Mouse (Mus musculus) liver, adult 2 months (tissue): ENCODE data around the gene Ttc39b. TPM values are rescaled to one million over a fixed set of nuclear protein-coding genes. Genes with fewer than 3 reads are reported as not detected.

ENCODE experiments used
- DNase-seq: peaks from one replicate; pipeline ENCODE4 v3.0.0-alpha.2; 2011; ENCODE audit warnings: low read depth, low spot score; ENCODE audit errors: extremely low read depth
- H3K27ac ChIP-seq: fragments of 200-500 bp; replicated peaks from 2 replicates; pipeline ENCODE4 v1.5.1; 2012; ENCODE audit warnings: low read depth, mild to moderate bottlenecking, control low read depth, inconsistent platforms, low read length; ENCODE audit not compliant: insufficient read depth
- H3K27me3 ChIP-seq: fragments of 200-500 bp; 2 replicates; pipeline ENCODE4 v1.6.1; 2012; ENCODE audit warnings: mild to moderate bottlenecking, moderate library complexity, low read length, inconsistent platforms; ENCODE audit not compliant: control insufficient read depth, insufficient read depth
- H3K36me3 ChIP-seq: fragments of 200-500 bp; 2 replicates; pipeline ENCODE4 v1.6.1; 2012; ENCODE audit warnings: low read length, inconsistent platforms; ENCODE audit not compliant: control insufficient read depth, insufficient read depth
- H3K4me1 ChIP-seq: fragments of 200-500 bp; 2 replicates; pipeline ENCODE4 v1.6.1; 2011; ENCODE audit warnings: low read length; ENCODE audit not compliant: control insufficient read depth, insufficient read depth
- H3K4me3 ChIP-seq: fragments of 200-500 bp; 2 replicates; pipeline ENCODE4 v1.5.1; 2011; ENCODE audit warnings: low read depth, mild to moderate bottlenecking, control low read depth, low read length, moderate library complexity; ENCODE audit not compliant: insufficient read depth
- H3K79me2 ChIP-seq: fragments of 200-500 bp; 2 replicates; pipeline ENCODE4 v1.6.1; 2012; ENCODE audit warnings: inconsistent platforms, mild to moderate bottlenecking, low read length, moderate library complexity; ENCODE audit not compliant: control insufficient read depth, insufficient read depth
- H3K9ac ChIP-seq: fragments of 200-500 bp; 2 replicates; pipeline ENCODE4 v1.6.1; 2012; ENCODE audit warnings: low read depth, mild to moderate bottlenecking, control low read depth, inconsistent platforms, low read length
- CTCF ChIP-seq: fragments of 200-500 bp; IDR thresholded peaks from 2 replicates; pipeline ENCODE4 v1.5.1; 2011; ENCODE audit warnings: low read depth, low read length, control low read depth
- POLR2A ChIP-seq: fragments of 200-500 bp; IDR thresholded peaks from 2 replicates; pipeline ENCODE4 v1.6.1; 2011; ENCODE audit warnings: low read length, control low read depth; ENCODE audit not compliant: insufficient read depth; ENCODE audit errors: extremely low read depth
- WGBS: fragments of 180-500 bp; shearing (Covaris S2); methylation state at CpG from one replicate; pipeline ENCODE4 v1.1.7; 2018; 5-methylcytosine and 5-hydroxymethylcytosine counted together
- polyA plus RNA-seq: library from polyadenylated mRNA; depleted of rRNA; stranded (reverse); fragments of >200 nt; gene quantifications from 2 replicates; pipeline ENCODE4 v1.2.3, GENCODE M21; 2012
- total RNA-seq: library from RNA; depleted of rRNA; stranded (reverse); fragments of >200 nt; gene quantifications from 2 replicates; pipeline ENCODE4 v1.2.3, GENCODE M21; 2014

The Ttc39b gene
- total and polyA plus RNA-seq, 2 experiments = 6.7 to 21.0 TPM

DNA sequence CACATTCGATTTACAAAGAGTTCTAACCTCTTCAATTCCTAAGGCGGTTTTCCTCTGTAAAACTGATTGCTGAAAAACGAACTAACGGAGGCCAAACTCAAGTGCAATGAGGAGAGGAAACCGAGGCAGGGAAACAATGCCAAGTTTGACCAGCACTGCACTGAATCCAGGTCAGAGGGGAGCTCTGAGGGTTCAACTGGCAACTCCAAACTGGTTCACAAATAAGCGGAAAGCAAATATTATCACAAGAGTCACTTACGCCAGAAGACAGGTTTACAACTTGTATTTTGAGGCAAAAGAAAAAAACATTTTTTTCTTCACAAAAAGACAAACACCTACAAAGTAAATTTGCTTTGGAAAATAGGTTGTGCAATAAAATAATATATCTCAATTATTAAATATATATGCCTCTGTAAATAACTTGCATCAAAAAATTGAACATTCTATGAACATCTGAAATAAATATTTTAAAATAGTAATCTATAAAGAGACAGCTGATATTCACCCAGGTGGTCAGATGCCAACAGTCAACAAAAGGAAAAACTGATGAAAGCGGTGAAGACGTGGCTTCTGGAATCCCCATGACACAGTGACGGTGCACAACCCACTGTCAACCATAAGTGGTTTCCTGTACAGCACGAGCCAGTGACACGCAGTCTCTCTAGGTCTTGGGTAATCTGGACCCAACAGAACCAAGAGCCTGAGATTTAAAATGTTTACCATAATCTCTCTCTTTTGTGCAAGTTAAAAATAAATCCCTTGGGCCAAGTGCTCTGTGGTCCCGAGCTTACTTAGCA is 103.1 kb downstream of the Ttc39b start:
- Histone ChIP-seq H3K4me1 (peaks cover 5% of the 10 kb centered on the region; the same call in 1 of the 2 replicates), H3K36me3 (no peaks in the 10 kb centered on the region; the same call in 1 of the 2 replicates), H3K9ac (no peak overlapping the region), H3K27me3 (no peaks in the 10 kb centered on the region), H3K27ac (peak overlapping the region; percentile 46), H3K4me3 (no peak overlapping the region), H3K79me2 (no peaks in the 10 kb centered on the region)
- no peak for TF ChIP-seq CTCF
- TF ChIP-seq POLR2A = no peak
- peak; percentile 92 for DNase-seq
- 34% methylated on average over 13 of the region's 13 CpGs for WGBS

DNA sequence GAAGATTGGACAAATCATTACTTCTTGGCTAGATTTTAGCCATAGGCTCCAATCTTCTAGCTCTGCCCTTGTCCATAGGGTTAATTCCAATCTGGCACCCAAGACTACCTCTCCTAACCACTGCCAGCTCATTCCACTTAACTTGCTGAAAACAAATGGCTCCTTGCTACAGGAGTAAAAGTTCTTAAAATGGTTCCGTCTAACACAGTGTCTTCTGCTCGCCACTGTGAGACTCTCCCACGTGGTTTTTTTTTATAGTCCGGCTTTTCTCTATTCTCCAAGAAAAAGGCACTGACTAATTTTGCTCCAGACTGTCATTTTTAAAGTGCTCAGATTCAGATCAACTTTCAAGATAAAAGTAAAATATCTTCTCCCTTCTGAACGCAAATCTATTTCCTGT is 104.8 kb downstream of the Ttc39b start:
- no peaks in the 10 kb centered on the region for H3K27me3 ChIP-seq
- no peaks in the 10 kb centered on the region for H3K79me2 ChIP-seq
- 93% methylated on average over 5 of the region's 5 CpGs for WGBS
- DNase-seq = no peak
- no peak overlapping the region for H3K4me3 ChIP-seq
- H3K27ac ChIP-seq = no peak overlapping the region
- no peak overlapping the region for H3K9ac ChIP-seq
- TF ChIP-seq CTCF (no peak), POLR2A (no peak)
- H3K36me3 ChIP-seq = no peaks in the 10 kb centered on the region; the same call in 1 of the 2 replicates
- peaks cover 4% of the 10 kb centered on the region; the same call in 1 of the 2 replicates for H3K4me1 ChIP-seq

DNA sequence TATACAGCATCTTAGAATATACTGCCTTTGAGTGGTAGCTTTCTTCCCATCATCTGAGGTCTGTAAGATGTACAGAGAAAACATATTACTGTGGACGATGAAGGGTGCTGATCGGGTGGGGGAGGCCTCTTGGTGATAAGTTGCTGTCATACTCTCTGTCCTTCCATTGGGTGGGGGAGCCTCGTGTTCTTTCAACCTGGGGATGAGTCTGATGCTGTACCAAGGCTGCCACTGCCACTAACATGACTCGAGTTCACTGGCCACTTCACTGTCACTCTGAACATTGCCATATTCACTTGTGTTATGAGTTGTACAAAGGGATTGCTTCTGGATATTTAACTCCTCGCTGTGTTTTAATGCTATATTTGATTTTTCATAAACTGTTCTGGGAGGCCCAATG is 106.9 kb downstream of the Ttc39b start:
- Histone ChIP-seq H3K4me1 (peaks cover 4% of the 10 kb centered on the region; the same call in 1 of the 2 replicates), H3K36me3 (no peaks in the 10 kb centered on the region), H3K9ac (no peak overlapping the region), H3K79me2 (no peaks in the 10 kb centered on the region), H3K27me3 (no peaks in the 10 kb centered on the region), H3K27ac (no peak overlapping the region), H3K4me3 (no peak overlapping the region)
- 91% methylated on average over 5 of the region's 5 CpGs for WGBS
- TF ChIP-seq CTCF (no peak), POLR2A (no peak)
- DNase-seq = no peak

DNA sequence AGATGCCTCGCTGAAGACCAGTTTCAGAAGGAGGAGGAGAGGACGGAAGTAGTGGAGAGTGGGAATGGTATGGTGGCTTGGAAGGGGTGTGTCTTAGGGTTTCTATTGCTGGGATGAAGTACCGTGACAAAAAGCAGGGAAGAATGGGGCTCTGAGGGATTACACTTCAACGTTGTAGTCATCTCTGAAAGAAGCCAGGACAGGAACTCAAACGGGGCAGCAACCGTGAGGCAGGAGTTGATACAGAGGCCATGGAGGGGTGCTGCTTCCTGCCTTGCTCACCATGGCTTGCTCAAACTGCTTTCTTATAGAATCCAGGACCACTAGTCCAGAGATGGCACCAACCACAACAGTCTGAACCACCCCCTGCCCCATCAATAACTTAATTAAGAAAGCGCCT is 107.7 kb downstream of the Ttc39b start:
- Histone ChIP-seq H3K27me3 (no peaks in the 10 kb centered on the region), H3K79me2 (no peaks in the 10 kb centered on the region), H3K4me3 (no peak overlapping the region), H3K36me3 (no peaks in the 10 kb centered on the region), H3K9ac (no peak overlapping the region), H3K27ac (no peak overlapping the region), H3K4me1 (peaks cover 3% of the 10 kb centered on the region; the same call in 1 of the 2 replicates)
- no peak for TF ChIP-seq CTCF
- no peak for TF ChIP-seq POLR2A
- WGBS = 93% methylated on average over 7 of the region's 7 CpGs
- DNase-seq = no peak

DNA sequence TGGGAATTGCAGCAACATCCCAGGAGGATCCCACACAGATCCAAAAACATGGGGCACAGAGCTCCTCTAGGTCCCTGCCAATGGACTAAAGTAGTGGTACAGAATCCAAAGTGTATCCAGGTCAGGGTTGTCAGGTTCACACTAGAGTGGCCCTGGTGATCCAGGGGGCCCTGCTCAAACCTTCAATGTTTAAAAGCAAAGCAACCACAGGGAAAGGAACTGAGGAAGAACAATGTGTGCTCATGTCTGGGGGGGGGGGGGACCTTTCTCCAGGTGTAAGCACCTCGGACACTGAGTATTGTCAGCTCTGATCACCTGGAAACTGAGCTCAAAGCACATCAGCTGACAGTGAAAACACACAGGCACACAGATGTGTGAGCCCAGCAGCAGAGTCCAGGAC is 108.3 kb downstream of the Ttc39b start:
- Histone ChIP-seq H3K27me3 (no peaks in the 10 kb centered on the region), H3K27ac (no peak overlapping the region), H3K4me1 (no peaks in the 10 kb centered on the region), H3K4me3 (no peak overlapping the region), H3K9ac (no peak overlapping the region), H3K79me2 (no peaks in the 10 kb centered on the region), H3K36me3 (no peaks in the 10 kb centered on the region)
- no peak for TF ChIP-seq CTCF
- TF ChIP-seq POLR2A = no peak
- DNase-seq = peak; percentile 44
- WGBS = 69% methylated on average over 1 of the region's 1 CpGs

DNA sequence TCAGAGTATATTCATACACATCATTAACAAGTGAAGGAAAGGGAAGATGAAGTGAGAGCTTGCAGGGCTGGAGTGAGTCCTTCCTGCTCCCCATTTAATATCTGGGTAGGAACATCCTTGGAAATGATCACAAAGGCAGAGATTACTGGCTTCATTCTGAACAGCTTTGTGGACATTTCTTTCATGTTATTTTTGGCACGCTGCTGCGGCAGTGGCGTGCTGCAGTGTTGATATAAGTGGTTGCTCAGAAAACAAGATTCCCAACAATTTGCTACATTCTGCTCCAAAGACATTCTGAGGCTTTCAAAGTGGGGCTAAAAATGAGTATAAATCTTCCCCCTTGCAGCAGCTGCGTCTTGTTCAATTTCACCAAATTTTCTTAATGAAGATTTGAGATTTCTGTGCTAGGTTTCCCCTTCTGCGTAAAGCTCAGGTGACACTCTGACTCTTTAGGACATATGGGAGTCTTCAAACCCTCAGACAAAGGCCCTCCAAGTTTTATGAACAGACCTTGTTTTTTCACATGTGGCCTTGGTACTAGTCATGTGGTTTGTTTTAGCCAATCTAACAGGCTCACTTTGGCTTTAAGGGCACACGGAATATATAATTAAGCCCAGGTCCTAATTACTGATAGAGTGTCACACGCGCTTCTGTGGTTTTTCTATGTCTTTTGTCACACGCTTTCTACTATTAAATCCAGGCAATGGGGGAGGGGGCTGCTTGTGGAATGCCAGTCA is 109.1 kb downstream of the Ttc39b start:
- Histone ChIP-seq H3K36me3 (no peaks in the 10 kb centered on the region), H3K79me2 (no peaks in the 10 kb centered on the region), H3K4me1 (no peaks in the 10 kb centered on the region), H3K27ac (no peak overlapping the region), H3K27me3 (no peaks in the 10 kb centered on the region), H3K9ac (no peak overlapping the region), H3K4me3 (no peak overlapping the region)
- peak; percentile 65 for DNase-seq
- 62% methylated on average over 9 of the region's 9 CpGs for whole genome bisulfite sequencing
- TF ChIP-seq CTCF = no peak
- no peak for TF ChIP-seq POLR2A
